Mouse (Mus musculus) E14TG2a.4 (cell line): ENCODE data around the gene Padi4.

Experiments
- CTCF ChIP-seq: conservative IDR thresholded peaks from 2 replicates; pipeline ENCODE4 v1.5.1; 2014; ENCODE audit warnings: low read length
- NANOG ChIP-seq: IDR thresholded peaks from 2 replicates; pipeline ENCODE4 v1.6.1; 2014; ENCODE audit warnings: borderline replicate concordance, low read length, mixed read lengths
- POU5F1 ChIP-seq: IDR thresholded peaks from 2 replicates; pipeline ENCODE4 v1.6.1; 2014; ENCODE audit warnings: low read length, borderline replicate concordance

DNA sequence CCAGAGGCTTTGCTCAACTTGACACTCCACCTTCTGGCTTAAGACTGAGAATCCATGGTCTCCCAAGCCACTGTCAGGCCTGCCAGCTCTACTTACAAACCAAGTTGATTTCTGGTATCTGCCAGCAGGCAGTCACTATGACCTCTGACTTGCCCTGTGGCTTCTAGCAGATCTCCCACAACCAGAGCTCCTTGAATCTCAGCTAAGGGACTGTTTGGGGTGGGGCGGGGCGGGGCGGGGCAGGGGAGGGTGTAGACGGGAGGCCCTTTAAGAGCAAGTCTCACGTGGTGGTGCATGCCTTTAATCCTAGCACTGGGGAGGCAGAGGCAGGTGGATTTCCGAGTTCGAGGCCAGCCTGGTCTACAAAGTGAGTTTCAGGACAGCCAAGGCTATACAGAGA is 41.2 kb downstream of the Padi4 start:
- no peak for TF ChIP-seq CTCF
- no peak for TF ChIP-seq POU5F1
- no peak for TF ChIP-seq NANOG
